Mouse (Mus musculus): Measurements from ENCODE around the gene Wfdc13. TPM values are rescaled to one million over a fixed set of nuclear protein-coding genes. Genes with fewer than 3 reads are reported as not detected.

Wfdc13 gene
- not detected for polyA plus RNA-seq (2014; fragmentation: Illumina TruSeq; extraction: RNeasy Lipid Tissue Mini Kit (QIAGEN cat#74804); ENCODE audit: low replicate concordance)

DNA sequence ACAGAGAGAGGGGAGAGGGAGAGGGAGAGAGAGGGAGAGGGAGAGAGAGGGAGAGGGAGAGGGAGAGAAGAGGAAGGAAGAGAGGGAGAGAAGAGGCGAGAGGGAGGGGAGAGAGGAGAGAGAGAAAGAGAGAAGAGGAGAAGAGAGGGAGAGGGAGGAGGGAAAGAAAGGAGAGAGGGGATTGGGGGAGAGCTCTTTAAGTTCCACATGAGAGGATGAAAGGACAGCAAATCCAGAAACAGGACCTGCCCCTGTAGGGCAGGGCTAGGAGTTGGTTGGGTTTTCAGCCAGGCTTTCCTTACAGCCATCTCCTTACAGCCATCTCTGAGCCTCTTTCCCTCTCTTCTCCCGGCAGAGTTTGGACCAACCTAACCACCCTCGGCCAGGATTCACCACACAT lies at the start of gene Wfdc13:
Wfdc13 (plus strand) TSS at position 301 of the 400 bp plus-strand sequence.

DNA sequence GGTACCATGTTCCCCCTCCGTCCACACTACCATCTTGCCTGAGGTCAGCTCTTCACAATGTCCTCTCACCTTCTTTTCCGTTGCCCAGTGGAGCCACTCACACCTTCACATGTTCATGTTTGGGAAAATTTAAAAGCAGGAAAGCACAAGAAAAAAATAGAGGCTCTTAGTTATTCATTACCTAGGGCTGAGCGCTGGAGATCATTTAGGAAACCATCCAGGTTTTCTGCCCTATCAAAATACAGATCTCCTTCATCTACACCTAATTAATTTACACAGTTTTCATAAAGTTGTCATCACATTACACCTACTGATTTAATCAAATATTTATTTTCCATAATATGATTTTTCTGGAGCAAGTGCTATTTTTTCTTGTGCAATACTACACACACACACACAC lies 46.2 kb upstream of the Wfdc13 start, which contains the start of gene Wfdc16:
Wfdc16 (minus strand) TSS at position 101 of the 400 bp plus-strand sequence.

GRCm38 (mm10) chr2:164655858-164656257 lies 29.0 kb upstream of the Wfdc13 start, which contains the start of gene Wfdc10:
TSS of gene Wfdc10 (plus strand) at chr2:164656046.

GRCm38 (mm10) chr2:164656483-164656882 lies 28.4 kb upstream of the Wfdc13 start, which contains the start of gene Wfdc9:
TSS of gene Wfdc9 (minus strand) at chr2:164656583.

GRCm38 (mm10) chr2:164673987-164674386 lies 10.9 kb upstream of the Wfdc13 start, which contains the start of gene Wfdc11:
TSS of gene Wfdc11 (minus strand) at chr2:164674087.

GRCm38 (mm10) chr2:164698201-164698600 lies 13.3 kb downstream of the Wfdc13 start, which contains the start of gene Spint4:
TSS of gene Spint4 (plus strand) at chr2:164698501.

GRCm38 (mm10) chr2:164715005-164715404 lies 30.1 kb downstream of the Wfdc13 start, which contains the start of gene Spint5:
TSS of gene Spint5 (plus strand) at chr2:164715305.

Other genes with a start within 250 kb of the Wfdc13 start
- gene Sdc4, start 241.2 kb upstream of the Wfdc13 start, polyA plus RNA-seq (2014; fragmentation: Illumina TruSeq; extraction: RNeasy Lipid Tissue Mini Kit (QIAGEN cat#74804); ENCODE audit: low replicate concordance): 73.6 TPM
- gene Sys1, start 228.1 kb upstream of the Wfdc13 start, polyA plus RNA-seq (2014; fragmentation: Illumina TruSeq; extraction: RNeasy Lipid Tissue Mini Kit (QIAGEN cat#74804); ENCODE audit: low replicate concordance): 7.5 TPM
- gene Gm20458, start 224.1 kb upstream of the Wfdc13 start, polyA plus RNA-seq (2014; fragmentation: Illumina TruSeq; extraction: RNeasy Lipid Tissue Mini Kit (QIAGEN cat#74804); ENCODE audit: low replicate concordance): not detected
- gene Trp53tg5, start 211.4 kb upstream of the Wfdc13 start, polyA plus RNA-seq (2014; fragmentation: Illumina TruSeq; extraction: RNeasy Lipid Tissue Mini Kit (QIAGEN cat#74804); ENCODE audit: low replicate concordance): not detected
- gene Dbndd2, start 199.0 kb upstream of the Wfdc13 start, polyA plus RNA-seq (2014; fragmentation: Illumina TruSeq; extraction: RNeasy Lipid Tissue Mini Kit (QIAGEN cat#74804); ENCODE audit: low replicate concordance): 2.4 TPM
- 4.8 TPM for gene Pigt, start 187.6 kb upstream of the Wfdc13 start, polyA plus RNA-seq (2014; fragmentation: Illumina TruSeq; extraction: RNeasy Lipid Tissue Mini Kit (QIAGEN cat#74804); ENCODE audit: low replicate concordance)
- not detected for gene Wfdc2, start 122.7 kb upstream of the Wfdc13 start, polyA plus RNA-seq (2014; fragmentation: Illumina TruSeq; extraction: RNeasy Lipid Tissue Mini Kit (QIAGEN cat#74804); ENCODE audit: low replicate concordance)
- not detected for gene Spint3, start 111.6 kb upstream of the Wfdc13 start, polyA plus RNA-seq (2014; fragmentation: Illumina TruSeq; extraction: RNeasy Lipid Tissue Mini Kit (QIAGEN cat#74804); ENCODE audit: low replicate concordance)
- not detected for gene Wfdc6a, start 99.7 kb upstream of the Wfdc13 start, polyA plus RNA-seq (2014; fragmentation: Illumina TruSeq; extraction: RNeasy Lipid Tissue Mini Kit (QIAGEN cat#74804); ENCODE audit: low replicate concordance)
- not detected for gene Eppin, start 91.5 kb upstream of the Wfdc13 start, polyA plus RNA-seq (2014; fragmentation: Illumina TruSeq; extraction: RNeasy Lipid Tissue Mini Kit (QIAGEN cat#74804); ENCODE audit: low replicate concordance)
- not detected for gene Wfdc6b, start 71.6 kb upstream of the Wfdc13 start, polyA plus RNA-seq (2014; fragmentation: Illumina TruSeq; extraction: RNeasy Lipid Tissue Mini Kit (QIAGEN cat#74804); ENCODE audit: low replicate concordance)
- not detected for gene Wfdc8, start 71.5 kb upstream of the Wfdc13 start, polyA plus RNA-seq (2014; fragmentation: Illumina TruSeq; extraction: RNeasy Lipid Tissue Mini Kit (QIAGEN cat#74804); ENCODE audit: low replicate concordance)
- gene Wfdc16, start 46.3 kb upstream of the Wfdc13 start, polyA plus RNA-seq (2014; fragmentation: Illumina TruSeq; extraction: RNeasy Lipid Tissue Mini Kit (QIAGEN cat#74804); ENCODE audit: low replicate concordance): 1.9 TPM
- not detected for gene Wfdc10, start 29.1 kb upstream of the Wfdc13 start, polyA plus RNA-seq (2014; fragmentation: Illumina TruSeq; extraction: RNeasy Lipid Tissue Mini Kit (QIAGEN cat#74804); ENCODE audit: low replicate concordance)
- not detected for gene Wfdc9, start 28.5 kb upstream of the Wfdc13 start, polyA plus RNA-seq (2014; fragmentation: Illumina TruSeq; extraction: RNeasy Lipid Tissue Mini Kit (QIAGEN cat#74804); ENCODE audit: low replicate concordance)
- gene Wfdc11, start 11.0 kb upstream of the Wfdc13 start, polyA plus RNA-seq (2014; fragmentation: Illumina TruSeq; extraction: RNeasy Lipid Tissue Mini Kit (QIAGEN cat#74804); ENCODE audit: low replicate concordance): not detected
- not detected for gene Spint4, start 13.4 kb downstream of the Wfdc13 start, polyA plus RNA-seq (2014; fragmentation: Illumina TruSeq; extraction: RNeasy Lipid Tissue Mini Kit (QIAGEN cat#74804); ENCODE audit: low replicate concordance)
- gene Spint5, start 30.2 kb downstream of the Wfdc13 start, polyA plus RNA-seq (2014; fragmentation: Illumina TruSeq; extraction: RNeasy Lipid Tissue Mini Kit (QIAGEN cat#74804); ENCODE audit: low replicate concordance): not detected
- 0.71 TPM for gene Wfdc3, start 60.8 kb downstream of the Wfdc13 start, polyA plus RNA-seq (2014; fragmentation: Illumina TruSeq; extraction: RNeasy Lipid Tissue Mini Kit (QIAGEN cat#74804); ENCODE audit: low replicate concordance)
- 3.3 TPM for gene Dnttip1, start 60.9 kb downstream of the Wfdc13 start, polyA plus RNA-seq (2014; fragmentation: Illumina TruSeq; extraction: RNeasy Lipid Tissue Mini Kit (QIAGEN cat#74804); ENCODE audit: low replicate concordance)
- 13.1 TPM for gene Ube2c, start 84.8 kb downstream of the Wfdc13 start, polyA plus RNA-seq (2014; fragmentation: Illumina TruSeq; extraction: RNeasy Lipid Tissue Mini Kit (QIAGEN cat#74804); ENCODE audit: low replicate concordance)
- not detected for gene Tnnc2, start 94.9 kb downstream of the Wfdc13 start, polyA plus RNA-seq (2014; fragmentation: Illumina TruSeq; extraction: RNeasy Lipid Tissue Mini Kit (QIAGEN cat#74804); ENCODE audit: low replicate concordance)
- 1.2 TPM for gene Snx21, start 100.7 kb downstream of the Wfdc13 start, polyA plus RNA-seq (2014; fragmentation: Illumina TruSeq; extraction: RNeasy Lipid Tissue Mini Kit (QIAGEN cat#74804); ENCODE audit: low replicate concordance)
- gene Acot8, start 119.8 kb downstream of the Wfdc13 start, polyA plus RNA-seq (2014; fragmentation: Illumina TruSeq; extraction: RNeasy Lipid Tissue Mini Kit (QIAGEN cat#74804); ENCODE audit: low replicate concordance): 2.0 TPM
- 1.6 TPM for gene Zswim3, start 120.0 kb downstream of the Wfdc13 start, polyA plus RNA-seq (2014; fragmentation: Illumina TruSeq; extraction: RNeasy Lipid Tissue Mini Kit (QIAGEN cat#74804); ENCODE audit: low replicate concordance)
- 1.1 TPM for gene Zswim1, start 137.6 kb downstream of the Wfdc13 start, polyA plus RNA-seq (2014; fragmentation: Illumina TruSeq; extraction: RNeasy Lipid Tissue Mini Kit (QIAGEN cat#74804); ENCODE audit: low replicate concordance)
- not detected for gene Spata25, start 143.4 kb downstream of the Wfdc13 start, polyA plus RNA-seq (2014; fragmentation: Illumina TruSeq; extraction: RNeasy Lipid Tissue Mini Kit (QIAGEN cat#74804); ENCODE audit: low replicate concordance)
- gene Ctsa, start 147.8 kb downstream of the Wfdc13 start, polyA plus RNA-seq (2014; fragmentation: Illumina TruSeq; extraction: RNeasy Lipid Tissue Mini Kit (QIAGEN cat#74804); ENCODE audit: low replicate concordance): 26.4 TPM
- not detected for gene Neurl2, start 148.3 kb downstream of the Wfdc13 start, polyA plus RNA-seq (2014; fragmentation: Illumina TruSeq; extraction: RNeasy Lipid Tissue Mini Kit (QIAGEN cat#74804); ENCODE audit: low replicate concordance)
- gene Pltp, start 172.6 kb downstream of the Wfdc13 start, polyA plus RNA-seq (2014; fragmentation: Illumina TruSeq; extraction: RNeasy Lipid Tissue Mini Kit (QIAGEN cat#74804); ENCODE audit: low replicate concordance): 0.30 TPM
- 3.1 TPM for gene Pcif1, start 194.2 kb downstream of the Wfdc13 start, polyA plus RNA-seq (2014; fragmentation: Illumina TruSeq; extraction: RNeasy Lipid Tissue Mini Kit (QIAGEN cat#74804); ENCODE audit: low replicate concordance)
- 0.15 TPM for gene Zfp335, start 226.7 kb downstream of the Wfdc13 start, polyA plus RNA-seq (2014; fragmentation: Illumina TruSeq; extraction: RNeasy Lipid Tissue Mini Kit (QIAGEN cat#74804); ENCODE audit: low replicate concordance)

All from small intestine, adult 10 weeks (tissue).